Mouse (Mus musculus): Measurements from ENCODE around the gene Mturn. TPM values are rescaled to one million over a fixed set of nuclear protein-coding genes. Genes with fewer than 3 reads are reported as not detected.

Gene Mturn
- polyA plus RNA-seq, 1 experiment = 22.5 TPM

DNA sequence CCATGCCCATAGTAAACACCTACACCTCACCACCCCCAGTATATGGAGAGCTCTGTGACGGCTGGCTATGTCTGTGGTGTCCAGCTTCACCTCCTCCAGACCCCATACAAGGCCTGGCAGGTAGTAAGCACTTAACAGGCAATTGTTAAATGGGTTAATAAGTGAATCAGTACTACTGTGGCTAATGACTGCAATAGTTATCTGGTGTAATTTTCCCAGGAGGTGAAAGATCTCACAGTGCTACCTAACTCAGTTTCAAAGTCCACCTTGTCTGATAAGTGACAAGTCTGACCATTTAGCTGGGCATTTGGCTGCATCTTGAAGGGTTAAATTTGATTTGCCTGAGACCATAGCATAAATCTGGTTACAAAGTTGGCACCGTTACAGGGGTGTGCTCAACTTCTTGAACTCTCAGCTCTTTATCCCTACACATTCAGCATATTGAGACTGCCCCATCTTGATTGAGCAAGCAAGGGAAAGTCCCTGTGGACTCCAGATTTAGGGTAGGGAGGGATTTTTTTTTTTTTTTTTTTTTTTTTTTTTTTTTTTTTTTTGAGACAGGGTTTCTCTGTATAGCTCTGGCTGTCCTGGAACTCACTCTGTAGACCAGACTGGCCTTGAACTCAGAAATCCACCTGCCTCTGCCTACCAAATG lies 48.2 kb downstream of the Mturn start:
- no peak for DNase-seq (ENCODE audit: low read depth)

DNA sequence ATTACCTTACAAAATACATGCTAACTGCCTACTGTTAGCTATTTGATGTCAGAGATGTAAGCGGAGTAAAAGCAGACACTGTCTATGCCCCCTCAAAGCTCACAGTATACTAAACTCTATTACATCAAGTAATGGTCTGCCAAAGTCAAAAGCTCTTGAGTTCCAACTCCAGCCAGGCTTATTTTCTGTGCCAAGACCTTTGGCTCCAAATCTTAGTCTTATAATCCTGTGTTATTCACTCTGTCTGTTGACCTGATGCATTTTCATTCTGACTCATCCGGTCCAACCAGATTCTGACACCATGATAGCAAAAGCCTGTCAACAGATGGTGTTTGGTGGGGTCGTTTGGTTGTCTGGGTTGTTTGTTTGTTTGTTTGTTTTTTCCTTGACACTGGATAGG lies 50.3 kb downstream of the Mturn start:
- no peak for DNase-seq (ENCODE audit: low read depth)

DNA sequence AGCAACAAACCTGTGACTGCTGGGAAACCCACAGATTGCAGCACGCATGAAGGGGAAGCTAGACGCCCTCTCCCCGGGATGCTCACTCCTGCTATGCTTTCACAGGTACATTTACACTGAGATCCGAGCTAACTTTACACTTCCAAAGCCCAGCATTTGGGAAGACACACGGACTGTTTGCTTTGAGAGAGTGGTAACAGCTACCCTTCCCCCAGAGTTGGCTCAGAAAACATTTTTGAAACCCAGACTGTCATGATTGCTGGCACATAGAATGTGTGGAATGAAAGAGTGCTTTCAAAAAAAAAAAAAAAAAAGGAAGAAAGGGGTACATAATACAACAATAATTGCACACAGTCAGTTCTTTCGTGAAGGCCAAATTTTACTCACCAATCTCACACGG lies 51.3 kb downstream of the Mturn start:
- no peak for DNase-seq (ENCODE audit: low read depth)

DNA sequence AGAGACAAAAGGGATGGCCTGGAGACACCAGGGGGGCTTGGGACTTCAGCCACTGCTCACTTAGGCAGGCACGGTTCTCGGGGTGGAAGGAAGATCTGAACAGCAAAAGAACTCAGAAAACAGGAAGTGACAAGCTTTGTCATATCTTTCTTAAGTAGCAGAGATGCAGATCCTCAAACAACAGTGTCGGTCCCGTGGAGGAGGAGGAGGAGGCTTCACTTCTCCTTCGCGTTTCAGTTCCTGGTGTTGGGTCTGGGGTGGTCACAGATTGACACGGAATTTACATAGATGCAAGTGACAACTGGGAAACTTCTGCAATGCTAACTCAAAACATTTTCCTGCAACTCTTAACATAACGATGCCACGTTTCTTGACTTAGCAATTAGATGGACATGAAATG lies 54.7 kb downstream of the Mturn start:
- DNase-seq (ENCODE audit: low read depth) = no peak

DNA sequence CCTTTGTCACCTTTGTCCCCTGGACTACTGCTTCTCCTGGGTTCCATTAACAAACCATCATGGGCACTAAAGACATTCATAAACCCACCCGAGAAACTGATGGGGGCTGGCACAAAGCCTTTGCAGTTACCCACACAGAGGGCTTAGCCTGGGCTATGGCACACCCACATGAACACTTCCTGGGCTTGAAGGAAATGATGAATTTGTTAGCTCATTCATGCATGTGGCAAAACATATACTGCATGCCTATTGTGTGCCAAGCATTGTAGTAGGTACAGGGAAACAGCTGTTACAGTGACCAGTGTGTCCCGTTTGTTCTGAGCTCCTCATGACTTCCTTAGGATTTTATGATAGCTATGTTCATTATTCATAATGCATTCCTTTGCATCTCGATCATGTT lies 55.8 kb downstream of the Mturn start:
- DNase-seq (ENCODE audit: low read depth) = no peak

DNA sequence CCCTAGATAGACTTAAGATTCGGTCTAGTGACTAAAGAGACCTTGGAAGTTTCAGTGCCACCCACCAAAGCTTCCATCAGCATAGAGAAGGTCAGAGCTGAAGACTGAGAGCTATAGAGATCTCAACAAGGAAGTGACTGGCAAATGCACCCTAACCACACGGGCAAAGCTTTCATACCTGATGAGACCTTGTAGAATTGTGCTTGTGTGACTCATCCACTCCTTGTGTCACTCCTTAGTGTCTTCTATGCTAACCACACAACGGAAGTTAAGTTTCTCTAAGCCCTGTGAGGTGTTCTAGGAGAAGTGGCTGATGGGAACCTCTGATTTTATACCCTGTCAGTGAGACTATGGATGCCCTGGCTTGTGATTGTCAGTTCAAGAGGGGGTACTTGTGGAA lies 56.3 kb downstream of the Mturn start:
- no peak for DNase-seq (ENCODE audit: low read depth)

DNA sequence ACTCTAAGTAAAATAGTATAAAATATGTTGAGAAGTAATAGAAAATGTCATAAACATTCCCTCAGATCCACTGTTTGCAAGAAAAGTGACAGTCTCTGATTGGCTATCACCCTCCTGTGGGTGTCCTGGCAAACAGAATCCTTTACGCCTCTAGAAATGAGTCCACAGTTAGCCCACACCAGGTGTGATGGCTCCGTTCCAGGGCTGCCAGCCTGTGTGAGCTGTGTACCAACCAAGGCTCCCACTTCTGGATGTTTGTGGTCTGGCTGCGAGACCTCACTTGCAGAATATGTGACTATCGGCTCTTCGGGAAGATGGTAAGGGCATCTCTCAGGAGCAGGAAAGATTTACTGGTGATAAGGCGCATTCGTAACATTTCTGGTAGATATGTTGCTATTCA lies 67.6 kb downstream of the Mturn start:
- DNase-seq (ENCODE audit: low read depth) = no peak

DNA sequence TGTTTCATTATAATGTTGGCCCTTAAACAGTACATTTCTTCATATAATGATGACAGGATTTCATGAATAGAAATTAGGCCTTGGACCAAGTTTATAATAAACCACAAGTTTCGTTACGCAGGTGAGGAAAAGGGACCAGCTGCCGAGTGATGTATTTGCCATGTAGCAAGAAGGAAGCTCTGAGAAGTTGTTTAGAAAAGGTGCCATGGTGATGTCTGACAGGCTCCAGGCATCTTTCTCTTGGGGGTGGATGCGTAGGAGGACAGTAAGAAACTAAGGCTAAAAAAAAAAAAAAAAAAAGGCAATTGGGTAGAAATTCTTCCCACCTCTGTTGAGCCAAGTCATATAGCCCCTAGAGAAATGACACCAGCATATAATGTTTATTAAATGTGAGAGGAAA lies 70.2 kb downstream of the Mturn start:
- no peak for DNase-seq (ENCODE audit: low read depth)

DNA sequence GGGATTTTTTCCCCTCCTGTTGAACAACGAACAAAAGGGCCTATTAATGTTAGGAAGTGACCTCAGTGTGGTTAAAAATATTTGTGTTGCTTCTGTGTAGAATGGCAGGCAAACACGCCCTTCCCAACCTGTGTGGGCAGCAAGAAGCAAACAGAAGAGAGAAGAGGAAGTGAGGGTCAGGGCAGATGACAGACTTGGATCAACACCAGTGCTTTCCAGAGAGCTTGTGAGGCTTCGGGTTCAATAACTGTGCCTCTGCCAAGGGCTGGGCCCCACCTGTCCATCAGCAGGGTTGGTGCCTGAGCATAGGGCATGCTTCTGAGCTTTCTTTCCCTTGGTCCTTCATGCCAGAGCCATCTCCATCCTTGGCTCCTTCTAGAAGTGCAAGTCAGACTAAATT lies 70.7 kb downstream of the Mturn start:
- no peak for DNase-seq (ENCODE audit: low read depth)

Other genes starting within 250 kb of the Mturn start
- 4.5 and 4.9 TPM in 2 replicates for gene Scrn1, start 115.1 kb upstream of the Mturn start, polyA plus RNA-seq (2012; rRNA removed)
- 9.9 and 10.1 TPM in 2 replicates for gene Plekha8, start 86.5 kb upstream of the Mturn start, polyA plus RNA-seq (2012; rRNA removed)
- 11.3 and 15.4 TPM in 2 replicates for gene Fkbp14, start 84.3 kb upstream of the Mturn start, polyA plus RNA-seq (2012; rRNA removed)
- gene Znrf2, start 135.3 kb downstream of the Mturn start, polyA plus RNA-seq (2012; rRNA removed) = 13.0 TPM in 2 replicates

All from gonadal fat pad, adult 2 months (tissue).